Mouse (Mus musculus) thymus, adult 2 months (tissue): ENCODE results near the gene Nfkb1. TPM values are rescaled to one million over a fixed set of nuclear protein-coding genes. Genes with fewer than 3 reads are reported as not detected.

Source experiments
- DNase-seq: peaks from one replicate; pipeline ENCODE4 v3.0.0; 2021
- H3K27ac ChIP-seq: fragments of 200-500 bp; 2 replicates; pipeline ENCODE4 v1.5.1; 2012; ENCODE audit warnings: low read length, control low read depth; ENCODE audit not compliant: control insufficient read depth, insufficient read depth
- H3K27me3 ChIP-seq: fragments of 200-500 bp; 2 replicates; pipeline ENCODE4 v1.6.1; 2012; ENCODE audit warnings: mild to moderate bottlenecking, low read length, moderate library complexity, mixed read lengths; ENCODE audit not compliant: control insufficient read depth, insufficient read depth
- H3K36me3 ChIP-seq: fragments of 200-500 bp; 2 replicates; pipeline ENCODE4 v1.6.1; 2012; ENCODE audit warnings: mild to moderate bottlenecking, low read length, moderate library complexity; ENCODE audit not compliant: control insufficient read depth, insufficient read depth
- H3K4me1 ChIP-seq: fragments of 200-500 bp; replicated peaks from 2 replicates; pipeline ENCODE4 v1.6.1; 2012; ENCODE audit warnings: low read length; ENCODE audit not compliant: control insufficient read depth, insufficient read depth
- H3K4me3 ChIP-seq: fragments of 200-500 bp; 2 replicates; pipeline ENCODE4 v1.5.1; 2012; ENCODE audit warnings: mild to moderate bottlenecking, low read length, control low read depth, moderate library complexity; ENCODE audit not compliant: control insufficient read depth, insufficient read depth
- CTCF ChIP-seq: fragments of 200-500 bp; IDR thresholded peaks from 2 replicates; pipeline ENCODE4 v1.5.1; 2012; ENCODE audit warnings: mild to moderate bottlenecking, control low read depth, low read length, moderate library complexity, borderline replicate concordance; ENCODE audit not compliant: control insufficient read depth, poor library complexity, insufficient read depth; ENCODE audit errors: extremely low read depth
- POLR2A ChIP-seq: fragments of 200-500 bp; IDR thresholded peaks from 2 replicates; pipeline ENCODE4 v1.6.1; 2012; ENCODE audit warnings: mild to moderate bottlenecking, low read length, control low read depth, moderate library complexity; ENCODE audit not compliant: control insufficient read depth, poor library complexity, insufficient read depth; ENCODE audit errors: extremely low read depth
- WGBS: fragments of 180-500 bp; shearing (Covaris S2); methylation state at CpG from one replicate; pipeline ENCODE4 v1.1.7; 2018; 5-methylcytosine and 5-hydroxymethylcytosine counted together
- polyA plus RNA-seq: library from polyadenylated mRNA; depleted of rRNA; stranded (reverse); fragments of >200 nt; gene quantifications from 2 replicates; pipeline ENCODE4 v1.2.3, GENCODE M21; 2012

Nfkb1 gene
- polyA plus RNA-seq, 1 experiment: 159 TPM

- 98% methylated on average over 8 of the region's 8 CpGs for WGBS
- no peak for TF ChIP-seq CTCF
- no peak for TF ChIP-seq POLR2A
- DNase-seq: no peak
- Histone ChIP-seq H3K4me1 (no peaks in the 10 kb centered on the region), H3K27me3 (no peaks in the 10 kb centered on the region), H3K4me3 (no peak overlapping the region), H3K36me3 (no peaks in the 10 kb centered on the region), H3K27ac (no peak overlapping the region)
These were observed 42.8 kb downstream of the Nfkb1 start for GRCm38 (mm10) chr3:135648501-135648900.

DNA sequence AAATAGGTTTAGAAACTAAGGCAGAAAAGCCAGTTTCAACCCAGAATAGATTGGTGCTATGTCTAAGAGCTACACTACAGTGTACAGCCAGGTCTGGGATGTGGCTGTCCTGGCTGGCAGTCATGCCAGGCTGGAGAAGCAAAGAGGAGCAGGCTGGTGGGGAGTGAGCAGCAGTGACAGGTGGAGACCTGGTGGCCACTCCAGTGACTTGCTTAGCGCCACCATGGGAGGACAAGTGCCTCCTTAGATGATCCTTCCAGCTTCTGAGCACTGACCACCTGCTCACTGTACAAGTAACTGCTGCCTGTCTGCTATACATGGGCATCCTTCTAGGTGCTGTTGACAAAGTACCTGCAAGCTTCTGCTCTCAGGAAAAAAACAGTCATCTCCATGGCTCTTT, 44.7 kb downstream of the Nfkb1 start:
- no peaks in the 10 kb centered on the region for H3K36me3 ChIP-seq
- no peak for DNase-seq

GRCm38 (mm10) chr3:135644971-135645370, 46.4 kb downstream of the Nfkb1 start:
- TF ChIP-seq POLR2A (no peak), CTCF (no peak)
- Histone ChIP-seq H3K4me3 (no peak overlapping the region), H3K27ac (no peak overlapping the region), H3K36me3 (no peaks in the 10 kb centered on the region), H3K4me1 (no peaks in the 10 kb centered on the region), H3K27me3 (no peaks in the 10 kb centered on the region)
- no peak for DNase-seq
- WGBS: 98% methylated on average over 3 of the region's 3 CpGs

More for the DNA sequence above, 44.7 kb downstream of the Nfkb1 start:
- no peak for TF ChIP-seq POLR2A
- no peak for TF ChIP-seq CTCF
- Histone ChIP-seq H3K4me3 (no peak overlapping the region), H3K27me3 (no peaks in the 10 kb centered on the region), H3K27ac (no peak overlapping the region), H3K4me1 (no peaks in the 10 kb centered on the region)
- WGBS: 100% methylated on average over 1 of the region's 1 CpGs

DNA sequence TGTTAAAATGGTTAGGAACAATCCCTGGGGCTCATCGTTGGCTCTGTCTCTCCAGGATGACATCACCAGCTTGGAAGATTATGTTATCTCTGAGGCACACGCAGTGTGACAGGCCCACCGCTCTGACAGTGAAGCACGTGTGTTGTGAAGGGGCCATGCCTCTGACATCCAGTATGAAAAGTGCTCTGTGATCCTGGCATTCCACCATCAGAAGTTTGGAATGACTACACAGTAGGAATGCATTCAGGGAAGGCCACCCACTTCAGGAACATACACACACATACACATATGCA, 49.8 kb downstream of the Nfkb1 start:
- no peak for TF ChIP-seq CTCF
- WGBS: 99% methylated on average over 4 of the region's 4 CpGs
- Histone ChIP-seq H3K4me1 (peaks cover 4% of the 10 kb centered on the region), H3K27me3 (no peaks in the 10 kb centered on the region), H3K4me3 (no peak overlapping the region), H3K27ac (no peak overlapping the region), H3K36me3 (no peaks in the 10 kb centered on the region)
- DNase-seq: no peak

- no peak for TF ChIP-seq CTCF
- TF ChIP-seq POLR2A: no peak
- no peak overlapping the region for H3K4me3 ChIP-seq
- no peaks in the 10 kb centered on the region for H3K27me3 ChIP-seq
- no peak for DNase-seq
- no peaks in the 10 kb centered on the region for H3K36me3 ChIP-seq
- H3K4me1 ChIP-seq: peaks cover 9% of the 10 kb centered on the region
- H3K27ac ChIP-seq: no peak overlapping the region
- WGBS: 94% methylated on average over 16 of the region's 16 CpGs
These were observed 50.3 kb downstream of the Nfkb1 start for GRCm38 (mm10) chr3:135640856-135641622.

- no peak for DNase-seq
- no peaks in the 10 kb centered on the region for H3K36me3 ChIP-seq
- H3K4me3 ChIP-seq: no peak overlapping the region
- TF ChIP-seq POLR2A: no peak
- TF ChIP-seq CTCF: no peak
- no peak overlapping the region for H3K27ac ChIP-seq
- 87% methylated on average over 5 of the region's 5 CpGs for WGBS
- peaks cover 14% of the 10 kb centered on the region for H3K4me1 ChIP-seq
- no peaks in the 10 kb centered on the region for H3K27me3 ChIP-seq
These were observed 51.1 kb downstream of the Nfkb1 start for GRCm38 (mm10) chr3:135640203-135640602.

DNA sequence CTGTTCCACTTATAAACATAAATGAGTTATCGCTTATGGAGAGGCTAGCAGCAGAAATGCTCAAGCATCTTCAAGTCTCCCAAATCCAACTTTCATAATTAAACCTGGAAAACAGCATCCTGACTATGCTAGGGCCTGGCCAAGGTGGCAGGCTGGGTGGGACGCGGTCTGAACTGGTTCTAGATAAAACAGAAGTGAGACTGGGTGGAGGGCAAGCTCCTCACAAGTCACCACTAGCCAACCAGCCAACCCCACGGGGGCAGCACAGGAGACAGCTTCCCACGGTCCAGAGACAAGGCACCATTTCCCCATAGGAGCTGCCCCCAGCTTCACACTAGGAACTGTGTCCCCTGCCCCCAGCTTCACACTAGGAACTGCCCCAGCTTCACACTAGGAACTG, 53.8 kb downstream of the Nfkb1 start:
- WGBS: 79% methylated on average over 5 of the region's 5 CpGs
- Histone ChIP-seq H3K27ac (no peak overlapping the region), H3K27me3 (no peaks in the 10 kb centered on the region), H3K36me3 (no peaks in the 10 kb centered on the region), H3K4me3 (no peak overlapping the region), H3K4me1 (peaks cover 14% of the 10 kb centered on the region)
- TF ChIP-seq POLR2A (no peak), CTCF (no peak)
- DNase-seq: no peak
